Mouse (Mus musculus): ENCODE measurements at regions not wholly inside any gene's neighbourhood (a gene's known extent, or its start where the extent isn't known, plus 50 kb on each side); places are given as distances from the start of the nearest gene placed in this dataset.

DNA sequence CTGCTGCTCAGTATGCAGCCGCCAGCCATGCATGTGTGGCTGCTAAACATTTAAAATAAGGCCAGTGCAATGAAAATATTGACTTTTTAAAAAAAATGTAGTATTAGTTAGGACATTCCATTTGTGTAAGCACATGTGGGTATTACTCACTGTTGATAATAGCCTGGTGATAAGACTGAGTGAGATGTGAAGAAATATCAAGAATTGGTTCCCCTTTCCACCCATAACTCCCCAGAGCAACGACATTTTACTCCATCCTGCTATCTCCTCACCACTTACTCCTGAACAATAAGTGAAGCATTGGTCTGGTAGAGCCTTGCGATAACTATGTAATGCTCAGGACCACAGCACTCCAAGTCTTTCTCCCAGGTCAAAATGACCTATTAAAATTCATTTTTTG lies 178.2 kb downstream of the Enc1 start:
- no peak for TF ChIP-seq CTCF (IDR thresholded peaks at IDR 0.05)
- intact Hi-C loops (cut with DNase I) = loop anchor here (2.0 kb wide), 1 partner anchor 24 kb away; no protein-coding TSS in a partner anchor
- Histone ChIP-seq H3K4me3 (no peak overlapping the region), H3K27ac (peak overlapping the region; percentile 69)
- no peak for DNase-seq (ENCODE audit: extremely low spot score in 1 of 2, low spot score in 2 of 2)

DNA sequence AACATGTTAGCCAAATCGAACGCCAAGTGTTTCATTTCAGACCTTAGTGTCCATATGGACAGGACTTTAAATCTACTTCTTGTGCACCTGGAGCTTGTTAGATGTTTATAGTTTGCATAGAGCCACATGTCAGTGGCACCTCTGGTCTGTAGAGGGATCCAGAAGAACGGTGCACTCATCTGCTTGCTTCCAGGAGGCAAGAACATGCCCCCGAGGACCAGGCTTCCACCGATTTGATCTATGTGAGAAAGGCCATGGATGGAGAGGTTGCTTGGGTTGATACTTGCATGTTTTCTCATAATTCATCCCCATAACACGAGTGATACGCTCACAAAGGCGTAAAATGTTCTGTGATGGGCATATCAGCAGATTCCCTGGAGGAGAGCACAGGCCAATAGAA lies 177.8 kb downstream of the Enc1 start:
- no peak for TF ChIP-seq CTCF (IDR thresholded peaks at IDR 0.05)

DNA sequence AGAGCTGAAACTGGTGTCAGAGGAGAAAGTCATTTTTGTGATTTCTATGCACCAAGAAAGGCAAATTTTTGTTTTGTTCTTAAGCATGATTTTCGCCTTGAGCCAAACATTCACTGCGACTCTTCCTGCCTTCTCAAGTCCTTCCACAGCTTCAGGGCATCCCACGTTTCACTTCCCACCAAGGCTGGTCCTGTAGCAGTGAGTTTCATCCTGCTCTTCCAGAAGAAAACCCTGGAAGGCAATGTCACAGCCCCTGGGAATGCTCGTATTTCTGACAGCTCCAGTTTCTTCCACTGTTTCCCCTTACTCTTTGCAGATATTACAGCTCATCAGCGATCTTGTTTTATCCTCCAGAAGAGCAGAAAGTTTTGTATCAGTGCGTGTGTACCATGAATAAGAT lies 177.2 kb downstream of the Enc1 start:
- no peak for DNase-seq (ENCODE audit: extremely low spot score in 1 of 2, low spot score in 2 of 2)
- no peak overlapping the region for H3K4me3 ChIP-seq
- intact Hi-C loops (cut with DNase I) = loop anchor here (2.0 kb wide), 1 partner anchor 23 kb away; no protein-coding TSS in a partner anchor
- H3K27ac ChIP-seq = peak overlapping the region; percentile 57; the same call in 1 of the 2 replicates
- TF ChIP-seq CTCF (IDR thresholded peaks at IDR 0.05) = no peak

More for the DNA sequence above, 177.8 kb downstream of the Enc1 start:
- peak overlapping the region; percentile 69 for H3K27ac ChIP-seq
- intact Hi-C loops (cut with DNase I) = loop anchor here (2.0 kb wide), 1 partner anchor 24 kb away; no protein-coding TSS in a partner anchor
- DNase-seq (ENCODE audit: extremely low spot score in 1 of 2, low spot score in 2 of 2) = no peak
- H3K4me3 ChIP-seq = no peak overlapping the region

DNA sequence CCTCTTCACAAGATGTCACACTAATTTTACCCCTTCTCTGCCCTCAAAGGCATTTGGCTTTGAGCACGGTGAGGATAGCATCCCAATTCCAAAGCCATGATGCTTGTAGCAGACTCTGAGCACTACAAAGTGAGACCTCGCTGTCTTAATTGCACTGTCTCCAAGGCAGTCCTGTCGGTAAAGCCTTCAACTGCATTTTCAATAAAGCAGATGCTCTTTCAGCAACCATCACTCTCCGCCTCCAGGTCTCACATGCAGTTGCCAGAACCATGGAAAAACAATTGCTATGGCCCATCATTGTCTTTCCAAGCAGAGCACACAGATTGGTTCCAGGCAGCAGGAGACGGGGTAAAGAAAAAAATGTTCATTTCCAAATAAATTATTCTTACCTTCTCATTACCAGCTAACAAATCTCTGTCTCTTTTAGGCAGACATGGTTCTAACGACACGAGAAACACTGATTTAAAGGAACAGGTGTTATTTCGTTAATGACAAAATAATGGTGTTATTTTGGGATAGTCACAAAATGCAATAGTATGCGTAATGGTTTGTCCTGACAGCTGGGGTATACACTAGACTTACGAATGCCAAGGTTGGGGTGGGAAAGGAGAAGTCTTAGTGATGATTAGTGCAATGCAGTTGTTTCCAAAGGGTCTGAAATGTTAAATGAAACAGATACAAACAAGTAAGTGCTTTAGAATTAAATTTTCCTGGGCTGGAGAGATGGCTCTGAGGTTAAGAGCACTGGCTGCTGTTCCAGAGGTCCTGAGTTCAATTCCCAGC lies 175.2 kb downstream of the Enc1 start:
- intact Hi-C loops (cut with DNase I) = no loop called here

DNA sequence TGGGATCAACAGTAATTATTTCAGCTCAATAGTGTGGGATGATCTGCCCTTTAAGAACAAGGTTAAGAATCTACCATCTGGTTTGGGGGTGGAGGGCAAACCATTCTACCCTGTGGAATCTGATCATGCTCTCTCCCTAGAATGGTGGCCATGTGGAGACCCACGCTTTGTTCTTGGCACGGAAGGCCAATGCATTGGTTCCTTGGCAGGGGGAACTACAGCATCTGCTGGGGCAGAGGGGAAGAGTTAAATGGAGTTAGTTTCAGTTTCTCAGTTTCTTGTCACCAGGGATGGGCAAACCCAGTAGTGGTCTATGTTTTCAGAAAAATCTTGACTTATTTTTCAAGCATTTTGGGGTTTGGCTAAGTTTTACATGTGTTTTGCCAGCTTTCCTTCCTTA lies 174.5 kb downstream of the Enc1 start:
- H3K27ac ChIP-seq = no peak overlapping the region; the same call in 1 of the 2 replicates
- DNase-seq (ENCODE audit: extremely low spot score in 1 of 2, low spot score in 2 of 2) = no peak
- TF ChIP-seq CTCF (IDR thresholded peaks at IDR 0.05) = no peak
- intact Hi-C loops (cut with DNase I) = no loop called here
- no peak overlapping the region for H3K4me3 ChIP-seq

More for the DNA sequence above, 175.2 kb downstream of the Enc1 start:
- no peak for DNase-seq (ENCODE audit: extremely low spot score in 1 of 2, low spot score in 2 of 2)
- TF ChIP-seq CTCF (IDR thresholded peaks at IDR 0.05) = no peak; the same call in 1 of the 2 replicates
- H3K27ac ChIP-seq = no peak overlapping the region
- no peak overlapping the region for H3K4me3 ChIP-seq

DNA sequence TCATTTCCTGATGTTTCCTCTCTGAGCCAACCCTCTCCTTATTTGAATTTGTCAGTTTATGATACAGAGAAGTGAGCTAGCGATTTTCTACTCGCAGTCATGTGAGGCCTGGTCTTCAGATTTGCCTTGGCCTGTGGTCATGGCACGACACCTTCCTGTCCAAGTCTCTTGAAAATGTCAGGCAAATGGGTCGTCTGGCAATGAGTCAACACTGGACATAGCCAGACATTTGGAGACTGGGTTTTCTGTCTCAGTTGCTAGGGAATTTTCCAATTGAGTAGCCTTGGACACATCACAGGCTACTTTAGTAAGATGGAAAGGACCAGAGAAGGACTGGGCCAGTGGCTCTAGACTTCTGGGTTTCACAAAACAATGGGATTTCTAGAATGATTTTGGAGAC lies 171.2 kb downstream of the Enc1 start:
- DNase-seq (ENCODE audit: extremely low spot score in 1 of 2, low spot score in 2 of 2) = no peak
- Histone ChIP-seq H3K27ac (no peak overlapping the region), H3K4me3 (no peak overlapping the region)
- intact Hi-C loops (cut with DNase I) = no loop called here
- TF ChIP-seq CTCF (IDR thresholded peaks at IDR 0.05) = no peak

DNA sequence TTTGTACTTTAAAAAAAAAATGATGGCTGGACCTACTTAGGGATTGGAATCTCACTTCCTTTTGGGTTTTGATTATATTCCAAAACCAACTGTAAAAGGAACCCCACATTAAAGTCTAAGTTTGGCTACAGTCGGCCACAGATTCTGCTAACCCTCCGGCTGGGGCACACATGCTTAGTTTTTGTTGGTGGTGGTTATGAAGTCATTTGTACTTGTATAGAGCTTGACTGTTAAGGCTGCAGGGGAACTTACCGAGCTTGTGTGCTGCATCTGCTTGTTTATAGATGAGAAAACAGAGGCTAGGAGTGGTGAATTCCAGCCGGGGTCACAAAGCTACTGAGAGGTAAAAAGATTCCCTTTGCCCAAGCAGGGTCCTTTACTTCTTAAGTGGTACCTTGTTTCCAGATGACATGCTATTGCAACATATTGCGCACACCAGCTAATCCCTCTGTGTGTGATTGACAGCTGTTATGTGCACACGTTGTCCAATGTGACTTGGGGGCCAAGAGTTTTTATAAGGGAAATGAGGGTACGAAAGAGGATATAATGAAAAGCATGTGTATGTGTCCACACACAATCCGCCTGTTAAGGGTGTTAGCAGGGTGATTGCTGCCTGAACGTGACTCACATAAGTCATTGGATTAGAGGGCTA lies 169.8 kb downstream of the Enc1 start:
- no peak for TF ChIP-seq CTCF (IDR thresholded peaks at IDR 0.05)
- no peak for DNase-seq (ENCODE audit: extremely low spot score in 1 of 2, low spot score in 2 of 2)
- intact Hi-C loops (cut with DNase I) = no loop called here
- Histone ChIP-seq H3K27ac (no peak overlapping the region), H3K4me3 (no peak overlapping the region)

DNA sequence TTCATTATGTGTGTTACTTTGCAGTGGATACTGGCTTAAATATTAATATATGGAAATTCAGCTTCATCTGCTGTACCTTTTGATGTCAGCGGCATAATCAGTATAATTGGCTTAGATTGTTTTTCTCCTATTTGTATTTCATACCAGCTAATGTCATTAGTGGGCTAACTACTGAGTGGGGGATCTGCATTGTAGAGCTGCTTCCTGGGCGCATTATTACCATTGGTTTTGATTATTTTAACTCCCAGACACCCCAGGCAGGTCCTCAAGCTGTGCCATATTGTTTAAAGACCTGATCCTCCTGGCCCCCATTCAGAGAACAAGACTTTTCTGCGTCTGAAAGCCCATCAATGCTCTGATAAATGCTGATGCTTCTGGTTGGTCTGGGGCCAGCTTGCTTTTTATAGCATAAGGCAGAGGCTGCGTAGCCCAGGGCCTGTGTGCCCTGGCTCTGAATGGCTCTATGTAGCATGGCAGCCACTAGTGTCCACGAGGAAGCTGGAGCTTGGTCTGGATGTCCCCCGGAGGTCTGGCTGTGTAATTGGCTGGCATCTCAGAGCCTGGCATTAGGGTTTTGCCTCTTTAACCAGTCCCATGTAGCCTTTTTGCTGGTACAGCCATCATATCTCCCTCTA lies 169.1 kb downstream of the Enc1 start:
- TF ChIP-seq CTCF (IDR thresholded peaks at IDR 0.05) = no peak
- no peak for DNase-seq (ENCODE audit: extremely low spot score in 1 of 2, low spot score in 2 of 2)
- intact Hi-C loops (cut with DNase I) = no loop called here
- Histone ChIP-seq H3K4me3 (no peak overlapping the region), H3K27ac (no peak overlapping the region)

DNA sequence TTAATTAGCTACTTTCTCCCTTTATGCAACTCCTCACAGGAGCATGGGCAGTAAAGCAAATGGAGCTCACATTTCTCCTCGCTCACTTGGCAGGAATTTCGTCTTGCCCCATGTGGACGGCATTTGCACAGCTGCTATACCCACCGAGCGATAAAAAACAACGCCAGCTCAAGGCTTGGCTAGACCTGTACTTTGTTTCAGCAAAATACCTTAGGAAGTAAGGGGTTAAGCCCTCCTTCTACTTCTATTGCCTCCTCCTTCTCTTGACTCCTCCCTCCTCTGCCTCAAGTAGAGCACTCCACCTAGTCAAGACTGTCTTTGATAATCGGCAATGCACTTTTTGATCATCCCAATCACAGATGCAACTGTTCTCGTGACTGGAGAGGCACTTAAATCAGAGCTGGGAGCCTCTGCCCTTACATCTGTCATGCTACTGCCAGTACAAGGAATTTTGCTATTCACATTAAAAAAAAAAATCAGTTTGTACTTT lies 168.4 kb downstream of the Enc1 start:
- H3K4me3 ChIP-seq = no peak overlapping the region
- DNase-seq (ENCODE audit: extremely low spot score in 1 of 2, low spot score in 2 of 2) = no peak
- TF ChIP-seq CTCF (IDR thresholded peaks at IDR 0.05) = no peak
- intact Hi-C loops (cut with DNase I) = no loop called here
- no peak overlapping the region for H3K27ac ChIP-seq

DNA sequence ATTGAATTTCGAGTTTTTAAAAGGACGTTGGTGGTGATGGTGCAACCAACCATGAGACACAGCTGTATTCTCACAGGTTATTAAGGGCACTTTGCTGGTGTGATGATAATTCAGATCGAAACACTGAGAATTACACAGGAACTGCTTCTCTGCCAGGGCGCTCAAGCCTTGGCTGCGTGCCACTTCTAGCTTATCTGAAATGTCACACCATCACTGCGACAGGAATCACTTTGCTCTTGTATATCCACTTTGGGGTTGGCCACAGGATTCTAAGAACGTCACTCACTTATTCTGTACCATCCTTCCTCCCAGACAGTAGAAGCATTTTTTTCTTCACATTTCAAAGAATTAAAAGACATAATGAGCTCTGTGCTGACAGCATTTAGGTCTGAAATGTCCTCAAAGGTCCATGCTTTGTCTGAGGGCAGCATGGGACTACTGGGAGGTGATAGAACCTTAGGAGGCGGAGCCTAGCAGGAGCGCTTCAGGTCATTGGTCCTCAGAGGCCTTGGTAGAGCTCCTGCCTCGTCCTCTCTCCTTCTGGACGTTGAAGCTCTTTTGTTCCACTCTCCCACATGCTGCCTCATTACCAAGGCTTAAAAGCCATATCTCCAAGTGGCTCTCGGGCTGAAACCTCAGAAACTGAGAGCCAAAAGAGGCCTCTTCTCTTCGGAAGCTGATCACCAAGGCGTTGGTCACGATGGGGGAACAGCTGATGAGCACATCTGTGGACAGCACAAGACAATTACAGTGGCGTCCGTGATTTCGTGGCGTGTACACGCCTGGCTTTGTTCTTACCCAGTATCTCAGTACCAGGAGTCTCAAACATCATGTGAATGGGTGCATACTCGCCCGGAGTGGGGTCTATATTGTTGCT lies 167.7 kb downstream of the Enc1 start:
- Histone ChIP-seq H3K27ac (no peak overlapping the region), H3K4me3 (no peak overlapping the region)
- intact Hi-C loops (cut with DNase I) = no loop called here
- no peak for TF ChIP-seq CTCF (IDR thresholded peaks at IDR 0.05)
- DNase-seq (ENCODE audit: extremely low spot score in 1 of 2, low spot score in 2 of 2) = no peak

DNA sequence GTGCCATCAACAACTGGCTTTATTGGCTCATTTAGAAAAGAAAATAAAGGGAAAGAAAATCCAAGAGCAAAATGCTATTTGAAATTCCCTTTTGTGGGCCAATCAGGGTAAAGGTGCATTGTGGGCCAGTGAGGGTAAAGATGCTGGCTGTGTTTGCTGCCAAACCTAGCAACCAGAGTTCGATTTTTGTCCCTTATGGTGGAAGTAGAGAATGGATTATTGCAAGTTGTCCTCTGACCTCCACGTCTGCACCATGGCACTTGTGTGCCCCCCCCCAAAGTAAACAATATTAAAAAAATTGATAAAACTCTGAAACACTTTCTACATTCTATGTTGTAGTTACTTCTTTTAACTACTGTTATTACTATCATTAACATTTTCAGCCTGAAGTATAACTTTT lies 166.9 kb downstream of the Enc1 start:
- Histone ChIP-seq H3K27ac (no peak overlapping the region), H3K4me3 (no peak overlapping the region)
- DNase-seq (ENCODE audit: extremely low spot score in 1 of 2, low spot score in 2 of 2) = no peak
- intact Hi-C loops (cut with DNase I) = no loop called here
- no peak for TF ChIP-seq CTCF (IDR thresholded peaks at IDR 0.05)

Measured in left cerebral cortex, adult 2 months (tissue).